Mouse (Mus musculus): ENCODE measurements at regions not wholly inside any gene's neighbourhood (a gene's known extent, or its start where the extent isn't known, plus 50 kb on each side); places are given as distances from the start of the nearest gene placed in this dataset.
A peak's percentile ranks its signal among the peaks of the same experiment; 100 is the strongest.

DNA sequence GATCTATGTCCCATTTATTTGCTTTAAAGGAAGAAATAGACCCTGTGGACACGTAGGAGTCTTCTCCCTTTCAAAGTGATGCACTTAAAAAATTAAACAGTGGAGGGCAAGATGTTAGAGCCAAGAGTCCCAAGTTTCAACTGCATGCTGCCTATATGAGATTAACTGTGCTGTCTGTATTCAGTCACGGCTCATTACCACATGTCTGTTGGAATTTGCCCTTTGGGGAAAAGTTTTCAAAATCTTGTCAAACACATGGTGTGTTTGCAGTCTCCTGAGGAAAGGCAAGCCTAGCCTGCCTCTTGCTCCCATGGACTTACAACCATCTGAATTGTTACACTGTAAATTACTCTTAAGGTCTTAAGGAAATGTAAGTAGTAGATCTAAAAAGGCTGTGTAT is 211.9 kb upstream of the Gimd1 start:
- Histone ChIP-seq H3K36me3 (no peaks in the 10 kb centered on the region), H3K27ac (no peak overlapping the region), H3K4me1 (no peaks in the 10 kb centered on the region), H3K4me2 (replicated peaks) (no peak overlapping the region), H3K9me3 (no peaks in the 10 kb centered on the region), H3K9ac (no peak overlapping the region), H3K4me3 (no peak overlapping the region), H3K27me3 (no peaks in the 10 kb centered on the region)
- WGBS: 20% methylated on average over 2 of the region's 2 CpGs
- no peak for ATAC-seq (ENCODE audit: insufficient number of reproducible peaks, insufficient read depth, low FRiP score, low TSS enrichment)

DNA sequence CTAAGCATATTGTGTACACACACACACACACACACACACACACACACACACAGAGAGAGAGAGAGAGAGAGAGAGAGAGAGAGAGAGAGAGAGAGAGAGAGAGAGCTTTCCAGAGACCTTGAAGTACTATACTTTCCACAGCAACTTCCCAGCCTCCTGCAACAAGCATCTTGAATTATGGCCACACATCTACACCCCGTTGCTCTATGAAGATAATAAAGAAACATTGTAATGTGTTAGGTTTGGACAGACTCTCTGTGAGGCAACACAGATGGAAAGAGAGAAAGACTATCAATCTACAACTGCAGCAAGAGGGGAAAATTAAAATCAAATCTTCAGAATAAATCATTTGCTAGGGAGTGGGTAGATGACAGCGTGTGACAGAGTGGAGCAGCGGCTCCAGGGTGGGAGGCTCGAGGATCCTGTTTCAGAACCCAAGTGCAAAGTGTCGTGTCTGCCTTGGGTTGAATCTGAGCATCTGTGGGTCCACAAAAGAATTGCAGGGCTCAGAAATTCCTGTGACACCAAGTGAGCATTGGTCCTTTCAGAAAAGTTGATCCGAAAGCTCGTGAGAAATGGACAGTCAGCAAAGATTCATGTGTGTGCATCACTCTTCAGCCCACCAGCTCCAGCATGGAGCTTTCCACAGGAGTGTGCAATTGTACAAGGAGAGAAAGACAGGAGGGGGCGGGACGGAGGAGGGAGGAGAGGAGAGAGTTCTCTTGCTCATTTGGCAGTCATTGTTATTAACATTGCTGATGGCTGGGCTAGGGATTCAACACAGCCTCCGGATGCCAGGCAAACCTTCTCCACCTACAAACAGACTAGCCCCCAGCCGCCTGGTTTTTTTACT is 203.6 kb upstream of the Gimd1 start:
- H3K9ac ChIP-seq: no peak overlapping the region
- WGBS: 58% methylated on average over 11 of the region's 11 CpGs
- no peak for ATAC-seq (ENCODE audit: insufficient number of reproducible peaks, insufficient read depth, low FRiP score, low TSS enrichment)
- no peaks in the 10 kb centered on the region for H3K27me3 ChIP-seq
- no peaks in the 10 kb centered on the region for H3K36me3 ChIP-seq
- H3K9me3 ChIP-seq: no peaks in the 10 kb centered on the region
- no peak overlapping the region for H3K4me3 ChIP-seq
- H3K27ac ChIP-seq: no peak overlapping the region
- no peak overlapping the region for H3K4me2 ChIP-seq (replicated peaks)
- H3K4me1 ChIP-seq: peaks cover 11% of the 10 kb centered on the region; the same call in 1 of the 2 replicates

DNA sequence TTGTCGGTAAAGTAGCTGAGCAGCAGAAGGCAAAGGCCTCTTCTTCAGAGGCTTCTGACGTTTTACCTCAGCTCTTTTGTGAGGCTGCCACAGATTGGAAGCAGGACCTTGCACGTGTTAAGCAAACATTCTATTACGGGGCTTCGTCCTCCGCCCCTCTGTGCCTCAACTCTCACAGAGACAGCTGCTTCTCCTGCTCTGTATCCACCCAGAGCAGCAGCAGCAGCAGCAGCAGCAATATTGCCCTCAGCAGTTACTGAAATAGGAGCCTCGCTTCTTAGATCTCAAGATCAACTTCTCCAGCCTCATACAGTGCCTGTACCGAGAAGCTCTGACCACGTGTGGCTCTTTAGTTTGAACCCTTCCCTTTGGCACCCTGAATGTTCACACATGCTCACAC is 202.4 kb upstream of the Gimd1 start:
- 0 out of 2 replicates have a peak overlapping the region, but pooled peaks have one; percentile 47 for H3K27ac ChIP-seq
- 31% methylated on average over 9 of the region's 9 CpGs for WGBS
- no peak overlapping the region for H3K4me3 ChIP-seq
- H3K9ac ChIP-seq: no peak overlapping the region
- H3K27me3 ChIP-seq: no peaks in the 10 kb centered on the region
- no peak for ATAC-seq (ENCODE audit: insufficient number of reproducible peaks, insufficient read depth, low FRiP score, low TSS enrichment)
- H3K4me1 ChIP-seq: peaks cover 11% of the 10 kb centered on the region; the same call in 1 of the 2 replicates
- H3K4me2 ChIP-seq (replicated peaks): 0 out of 2 replicates have a peak overlapping the region, but pooled peaks have one; percentile 22
- H3K36me3 ChIP-seq: no peaks in the 10 kb centered on the region
- no peaks in the 10 kb centered on the region for H3K9me3 ChIP-seq

DNA sequence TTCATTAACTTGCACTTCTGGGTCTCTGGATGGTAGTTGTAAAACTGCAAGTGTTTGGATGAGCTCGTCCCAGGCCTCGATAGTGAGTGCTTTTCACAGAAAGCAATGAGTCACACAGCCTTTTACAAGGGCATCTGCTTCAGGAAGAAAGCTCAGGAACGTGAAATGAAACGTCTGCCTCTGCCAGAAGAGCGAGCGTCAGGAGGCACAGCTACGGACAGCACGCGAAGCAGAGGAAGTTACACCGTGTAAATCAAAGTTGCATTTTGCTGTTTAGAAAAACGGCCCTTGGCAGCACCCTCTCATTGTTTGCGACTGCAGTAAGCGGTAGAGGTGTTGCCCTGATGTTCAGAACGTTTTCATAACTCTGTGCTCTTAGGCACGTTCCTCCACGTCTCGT is 201.5 kb upstream of the Gimd1 start:
- WGBS: 83% methylated on average over 17 of the region's 17 CpGs
- Histone ChIP-seq H3K9ac (no peak overlapping the region), H3K27me3 (no peaks in the 10 kb centered on the region), H3K4me1 (peaks cover 11% of the 10 kb centered on the region; the same call in 1 of the 2 replicates), H3K36me3 (no peaks in the 10 kb centered on the region), H3K4me3 (no peak overlapping the region), H3K9me3 (no peaks in the 10 kb centered on the region), H3K4me2 (replicated peaks) (no peak overlapping the region), H3K27ac (no peak overlapping the region)
- ATAC-seq (ENCODE audit: insufficient number of reproducible peaks, insufficient read depth, low FRiP score, low TSS enrichment): no peak

DNA sequence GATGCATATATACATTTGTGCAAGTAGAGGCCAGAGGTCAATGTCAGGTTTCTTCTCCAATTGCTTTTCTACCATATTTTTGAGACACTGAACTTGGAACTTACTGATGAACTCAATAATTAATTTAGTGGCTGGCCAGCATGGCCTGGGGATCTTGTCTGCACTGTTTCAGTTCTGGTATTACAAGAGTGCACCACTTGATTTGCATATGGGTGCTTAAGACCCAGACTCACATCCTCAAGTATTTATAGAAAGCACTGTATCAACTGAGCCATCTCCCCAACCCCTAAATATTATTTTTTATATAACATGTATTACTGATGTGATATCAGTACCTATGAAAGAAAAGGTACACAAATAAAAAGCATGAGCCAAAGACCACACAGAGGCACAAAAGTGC is 197.8 kb upstream of the Gimd1 start:
- Histone ChIP-seq H3K9me3 (no peaks in the 10 kb centered on the region), H3K4me2 (replicated peaks) (no peak overlapping the region), H3K27me3 (no peaks in the 10 kb centered on the region), H3K4me3 (no peak overlapping the region), H3K4me1 (peaks cover 5% of the 10 kb centered on the region; the same call in 1 of the 2 replicates), H3K36me3 (no peaks in the 10 kb centered on the region), H3K27ac (no peak overlapping the region), H3K9ac (no peak overlapping the region)
- no peak for ATAC-seq (ENCODE audit: insufficient number of reproducible peaks, insufficient read depth, low FRiP score, low TSS enrichment)

DNA sequence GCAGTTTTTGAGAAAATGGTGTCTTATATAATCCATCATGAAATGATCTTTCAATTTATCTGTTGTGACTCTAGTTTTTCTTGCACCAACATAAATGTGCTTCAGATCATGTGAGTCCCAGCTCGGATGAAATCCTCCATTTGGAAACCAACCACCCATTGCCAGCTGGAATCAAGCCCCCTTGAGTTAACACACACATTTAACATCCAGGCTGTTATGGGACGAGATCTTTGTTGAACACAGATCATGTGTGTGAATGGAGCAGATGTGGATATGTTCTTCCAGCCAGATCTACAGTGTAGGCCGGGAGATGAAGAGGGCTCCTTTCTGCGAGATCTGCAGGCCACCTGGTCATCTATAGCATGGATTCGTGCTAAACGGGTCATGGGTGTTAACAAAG is 188.4 kb upstream of the Gimd1 start:
- H3K27me3 ChIP-seq: no peaks in the 10 kb centered on the region
- no peak for ATAC-seq (ENCODE audit: insufficient number of reproducible peaks, insufficient read depth, low FRiP score, low TSS enrichment)
- H3K4me3 ChIP-seq: no peak overlapping the region
- H3K36me3 ChIP-seq: no peaks in the 10 kb centered on the region
- no peaks in the 10 kb centered on the region for H3K4me1 ChIP-seq
- H3K27ac ChIP-seq: no peak overlapping the region
- H3K4me2 ChIP-seq (replicated peaks): no peak overlapping the region
- WGBS: 91% methylated on average over 6 of the region's 6 CpGs
- no peaks in the 10 kb centered on the region for H3K9me3 ChIP-seq
- H3K9ac ChIP-seq: no peak overlapping the region

DNA sequence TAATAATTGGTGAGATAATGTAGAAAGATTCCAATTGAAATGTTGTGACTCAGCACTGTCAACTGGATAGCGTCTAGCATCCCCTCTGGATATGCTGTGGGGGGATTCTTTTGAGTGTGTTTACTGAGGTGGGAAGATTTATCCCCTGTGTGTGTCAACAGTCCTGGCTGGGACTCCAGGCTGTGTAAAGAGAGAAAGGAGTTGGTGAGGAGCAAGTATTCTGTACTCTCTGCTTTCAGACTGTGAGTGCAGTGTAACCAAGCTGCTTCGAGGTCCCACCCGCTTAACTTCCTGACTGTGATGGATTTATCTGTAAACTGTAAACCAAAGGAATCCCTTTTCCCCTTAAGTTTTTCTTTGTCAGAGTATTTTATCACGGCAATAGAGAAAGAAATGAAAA is 175.7 kb upstream of the Gimd1 start:
- 65% methylated on average over 4 of the region's 4 CpGs for WGBS
- no peaks in the 10 kb centered on the region for H3K4me1 ChIP-seq
- no peaks in the 10 kb centered on the region for H3K36me3 ChIP-seq
- no peaks in the 10 kb centered on the region for H3K9me3 ChIP-seq
- H3K4me3 ChIP-seq: no peak overlapping the region
- no peak overlapping the region for H3K27ac ChIP-seq
- ATAC-seq (ENCODE audit: insufficient number of reproducible peaks, insufficient read depth, low FRiP score, low TSS enrichment): no peak
- no peak overlapping the region for H3K9ac ChIP-seq
- no peak overlapping the region for H3K4me2 ChIP-seq (replicated peaks)
- H3K27me3 ChIP-seq: no peaks in the 10 kb centered on the region

DNA sequence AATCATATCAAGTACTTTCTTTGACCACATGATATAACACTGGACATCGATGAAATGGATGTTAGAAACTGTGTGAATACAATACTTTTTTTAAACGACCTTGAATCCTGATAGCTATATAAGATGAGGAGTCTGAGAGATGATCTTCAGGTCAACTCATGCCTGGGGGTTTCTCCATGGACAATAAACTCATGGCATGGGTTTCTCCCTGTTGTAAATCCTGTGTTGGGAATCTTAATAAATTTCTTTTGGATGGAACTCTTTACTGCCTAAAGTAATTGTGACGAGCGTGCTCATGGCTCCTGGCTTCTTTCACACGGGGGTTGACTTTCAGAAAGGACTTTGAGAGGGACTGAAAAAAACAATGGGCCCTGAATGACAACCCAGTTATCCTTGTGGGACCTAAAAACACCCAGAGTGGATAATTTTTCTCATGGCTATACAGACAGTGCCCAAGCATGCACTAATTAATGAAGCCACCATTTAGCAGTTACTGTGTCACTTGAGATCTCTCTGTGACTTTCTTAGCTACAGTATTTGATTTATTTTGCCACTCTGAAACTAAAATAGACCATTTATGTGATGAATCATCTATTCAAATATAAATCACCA is 167.2 kb upstream of the Gimd1 start:
- no peaks in the 10 kb centered on the region for H3K4me1 ChIP-seq
- WGBS: 76% methylated on average over 5 of the region's 5 CpGs
- no peaks in the 10 kb centered on the region for H3K36me3 ChIP-seq
- ATAC-seq (ENCODE audit: insufficient number of reproducible peaks, insufficient read depth, low FRiP score, low TSS enrichment): no peak
- no peak overlapping the region for H3K9ac ChIP-seq
- no peak overlapping the region for H3K27ac ChIP-seq
- H3K9me3 ChIP-seq: no peaks in the 10 kb centered on the region
- H3K4me2 ChIP-seq (replicated peaks): no peak overlapping the region
- no peak overlapping the region for H3K4me3 ChIP-seq
- H3K27me3 ChIP-seq: no peaks in the 10 kb centered on the region

DNA sequence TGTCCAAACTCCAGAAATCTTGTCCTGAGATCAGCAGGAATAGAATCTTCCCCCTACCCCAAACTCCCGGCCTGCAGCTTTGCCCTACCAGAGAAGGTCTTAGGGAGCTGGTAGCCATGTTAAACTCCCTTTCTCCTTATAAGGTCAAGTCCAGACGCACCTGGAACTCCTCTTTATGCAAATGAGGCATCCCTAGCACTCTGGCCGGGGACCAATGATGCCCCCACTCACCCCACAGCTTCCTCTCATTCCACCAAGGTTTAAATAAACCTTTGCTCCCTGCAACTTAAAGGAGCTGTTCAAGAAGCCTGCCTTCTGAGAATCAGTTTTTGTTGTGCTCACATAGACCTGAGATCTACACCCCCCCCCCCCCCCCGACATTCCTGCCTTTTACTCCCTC is 158.6 kb upstream of the Gimd1 start:
- Histone ChIP-seq H3K4me3 (no peak overlapping the region), H3K4me2 (replicated peaks) (no peak overlapping the region), H3K9ac (no peak overlapping the region), H3K27ac (no peak overlapping the region), H3K36me3 (no peaks in the 10 kb centered on the region), H3K27me3 (no peaks in the 10 kb centered on the region), H3K4me1 (no peaks in the 10 kb centered on the region), H3K9me3 (no peaks in the 10 kb centered on the region)
- ATAC-seq (ENCODE audit: insufficient number of reproducible peaks, insufficient read depth, low FRiP score, low TSS enrichment): no peak
- WGBS: 48% methylated on average over 4 of the region's 4 CpGs

DNA sequence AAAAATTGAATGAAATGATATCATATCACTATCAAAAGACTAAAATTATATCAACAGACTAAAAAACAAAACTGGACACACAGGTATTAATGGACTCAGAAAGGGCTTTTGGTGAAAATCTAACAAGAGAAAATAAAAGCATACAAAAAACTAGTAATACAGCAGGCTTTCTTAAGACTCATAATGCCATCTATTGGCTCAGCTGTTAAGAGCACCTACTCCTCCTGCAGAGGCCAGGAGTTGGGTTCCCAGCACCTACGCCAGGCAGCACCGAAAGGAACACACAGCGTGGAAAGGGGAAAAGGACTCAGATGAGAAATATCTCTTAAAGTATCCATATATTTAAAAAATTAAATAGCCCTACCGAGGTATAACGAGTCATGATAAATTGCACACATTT is 151.9 kb upstream of the Gimd1 start:
- 91% methylated on average over 5 of the region's 5 CpGs for WGBS

DNA sequence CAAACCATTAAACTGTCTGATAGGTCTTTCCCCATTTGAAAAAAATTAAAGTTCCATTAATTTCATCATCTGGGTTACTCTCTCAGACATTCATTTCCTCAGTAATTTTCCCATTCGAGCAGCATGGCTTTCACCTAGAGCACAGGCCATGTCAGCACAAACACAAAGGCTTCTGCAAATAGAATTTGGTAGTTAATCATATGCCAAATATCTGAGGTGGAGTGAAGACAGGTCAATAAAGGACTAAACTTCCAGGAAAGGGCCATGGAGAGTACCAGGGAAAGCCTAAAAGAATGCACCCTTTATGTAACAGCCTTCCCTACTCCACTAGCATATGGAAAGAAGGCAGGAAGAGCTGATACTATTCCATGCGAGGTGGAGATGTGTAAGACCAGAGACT is 150.3 kb upstream of the Gimd1 start:
- ATAC-seq (ENCODE audit: insufficient number of reproducible peaks, insufficient read depth, low FRiP score, low TSS enrichment): no peak
- Histone ChIP-seq H3K4me2 (replicated peaks) (no peak overlapping the region), H3K9me3 (no peaks in the 10 kb centered on the region), H3K9ac (no peak overlapping the region), H3K36me3 (no peaks in the 10 kb centered on the region), H3K4me1 (no peaks in the 10 kb centered on the region), H3K27ac (no peak overlapping the region), H3K27me3 (no peaks in the 10 kb centered on the region), H3K4me3 (no peak overlapping the region)
- WGBS: 74% methylated on average over 2 of the region's 2 CpGs

More for the DNA sequence above, 151.9 kb upstream of the Gimd1 start:
- ATAC-seq (ENCODE audit: insufficient number of reproducible peaks, insufficient read depth, low FRiP score, low TSS enrichment): no peak
- Histone ChIP-seq H3K36me3 (no peaks in the 10 kb centered on the region), H3K9me3 (no peaks in the 10 kb centered on the region), H3K27ac (no peak overlapping the region), H3K4me3 (no peak overlapping the region), H3K9ac (no peak overlapping the region), H3K4me2 (replicated peaks) (no peak overlapping the region), H3K27me3 (no peaks in the 10 kb centered on the region), H3K4me1 (no peaks in the 10 kb centered on the region)

DNA sequence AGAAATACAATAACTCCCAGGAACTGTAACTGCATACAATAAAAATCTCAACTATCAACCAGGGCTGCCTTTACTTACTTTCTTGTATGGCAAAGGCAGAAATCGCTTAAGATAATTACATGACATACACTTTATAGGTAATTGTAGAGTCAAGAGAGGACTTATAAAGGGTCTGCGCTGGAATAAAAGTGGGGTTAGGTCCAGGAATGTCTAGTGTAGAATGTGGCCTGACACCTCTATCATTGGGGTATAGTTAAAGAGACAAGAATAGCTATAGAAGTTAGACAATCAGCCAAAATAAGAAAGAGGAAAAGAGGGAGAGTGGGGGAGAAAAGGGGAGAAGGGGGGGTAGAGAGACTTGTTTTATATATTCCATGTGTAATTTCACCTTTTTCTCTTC is 144.8 kb upstream of the Gimd1 start:
- no peaks in the 10 kb centered on the region for H3K36me3 ChIP-seq
- ATAC-seq (ENCODE audit: insufficient number of reproducible peaks, insufficient read depth, low FRiP score, low TSS enrichment): no peak

More for the DNA sequence above, 144.8 kb upstream of the Gimd1 start:
- Histone ChIP-seq H3K4me3 (no peak overlapping the region), H3K4me2 (replicated peaks) (no peak overlapping the region), H3K9me3 (no peaks in the 10 kb centered on the region), H3K4me1 (no peaks in the 10 kb centered on the region), H3K27me3 (no peaks in the 10 kb centered on the region), H3K9ac (no peak overlapping the region), H3K27ac (no peak overlapping the region)
- WGBS: 79% methylated on average over 2 of the region's 2 CpGs
